Mouse (Mus musculus) forebrain, embryonic 12.5 days (tissue): ENCODE data around the gene Zfp991. TPM values are rescaled to one million over a fixed set of nuclear protein-coding genes. Genes with fewer than 3 reads are reported as not detected.
"Not testable (repeated sequence)": the region's sequence is repeated elsewhere in the genome, so short reads cannot be mapped to it uniquely, and the experiment has no call there.

Experiments
- ATAC-seq: fragments of 200-750 bp; cut with Nextera tagmentation; 2 replicates; pipeline ENCODE4 v1.8.0; 2017; ENCODE audit warnings: moderate TSS enrichment; ENCODE audit not compliant: low FRiP score
- H3K27ac ChIP-seq: fragments of 300-500 bp; sonication (generic); 2 replicates; pipeline ENCODE4 v1.5.1; 2016; ENCODE audit warnings: mild to moderate bottlenecking
- H3K27me3 ChIP-seq: fragments of 300-500 bp; sonication (generic); 2 replicates; pipeline ENCODE4 v1.6.1; 2016; ENCODE audit warnings: mild to moderate bottlenecking
- H3K36me3 ChIP-seq: fragments of 300-500 bp; sonication (generic); replicated peaks from 2 replicates; pipeline ENCODE4 v1.6.1; 2016; ENCODE audit warnings: mild to moderate bottlenecking
- H3K4me1 ChIP-seq: fragments of 300-500 bp; sonication (generic); 2 replicates; pipeline ENCODE4 v1.6.1; 2016
- H3K4me2 ChIP-seq: fragments of 300-500 bp; sonication (generic); 2 replicates; pipeline ENCODE4 v1.6.1; 2016; ENCODE audit warnings: mild to moderate bottlenecking, moderate library complexity
- H3K4me3 ChIP-seq: fragments of 300-500 bp; sonication (generic); replicated peaks from 2 replicates; pipeline ENCODE4 v1.5.1; 2016; ENCODE audit warnings: mild to moderate bottlenecking
- H3K9ac ChIP-seq: fragments of 300-500 bp; sonication (generic); 2 replicates; pipeline ENCODE4 v1.6.1; 2016; ENCODE audit warnings: mild to moderate bottlenecking
- H3K9me3 ChIP-seq: fragments of 300-500 bp; sonication (generic); 2 replicates; pipeline ENCODE4 v1.6.1; 2016
- WGBS: fragments of 180-500 bp; shearing (Covaris S2); methylation state at CpG from one replicate; pipeline ENCODE4 v1.1.7; 2016; 5-methylcytosine and 5-hydroxymethylcytosine counted together
- polyA plus RNA-seq: library from polyadenylated mRNA; unstranded; fragments of >200 nt; fragmentation: Nextera tagmentation; extraction: Ambion mirVana; gene quantifications from 2 replicates; pipeline ENCODE4 v1.2.1, GENCODE M21; 2016

Gene Zfp991
- polyA plus RNA-seq, 1 experiment from 2014 or later: 4.3 TPM

DNA sequence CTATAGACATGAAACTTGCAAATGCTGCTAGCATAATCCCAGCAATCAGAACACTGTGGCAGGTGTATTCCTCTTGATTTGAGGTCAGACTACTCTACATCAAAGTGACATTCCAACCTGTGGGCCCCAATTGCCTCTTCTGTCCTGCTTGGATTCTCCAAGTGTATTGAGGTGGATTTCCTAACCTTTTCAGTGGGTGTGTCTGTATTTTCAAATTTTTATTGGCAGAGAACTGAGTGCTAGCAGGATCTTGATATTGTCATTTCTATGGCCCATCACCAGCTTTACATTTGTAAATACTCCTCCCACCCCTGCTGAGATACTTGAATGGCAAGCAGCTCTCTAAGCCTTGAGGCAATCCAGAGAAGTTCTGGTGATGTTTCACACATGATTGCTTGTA lies 3.7 kb upstream of the Zfp991 start:
- ATAC-seq, H3K4me3 ChIP-seq, H3K27ac ChIP-seq, H3K36me3 ChIP-seq, H3K27me3 ChIP-seq, H3K4me2 ChIP-seq, H3K4me1 ChIP-seq, H3K9ac ChIP-seq: not testable (repeated sequence)
- H3K9me3 ChIP-seq: peaks cover 32% of the 10 kb centered on the region

GRCm38 (mm10) chr4:147133596-147133995 lies 1.8 kb downstream of the Zfp991 start:
- 51% methylated on average over 2 of the region's 2 CpGs for WGBS
- H3K36me3 ChIP-seq, ATAC-seq, H3K9ac ChIP-seq, H3K27me3 ChIP-seq, H3K4me1 ChIP-seq, H3K27ac ChIP-seq, H3K4me3 ChIP-seq, H3K9me3 ChIP-seq, H3K4me2 ChIP-seq: not testable (repeated sequence)

GRCm38 (mm10) chr4:147141757-147142156 lies 9.9 kb downstream of the Zfp991 start:
- WGBS: 77% methylated on average over 4 of the region's 4 CpGs
- not testable (repeated sequence) for H3K36me3 ChIP-seq, H3K9ac ChIP-seq, H3K27me3 ChIP-seq, H3K4me1 ChIP-seq, H3K4me3 ChIP-seq, H3K4me2 ChIP-seq, H3K9me3 ChIP-seq, H3K27ac ChIP-seq, ATAC-seq

- not testable (repeated sequence) for H3K4me1 ChIP-seq, H3K9ac ChIP-seq, H3K4me3 ChIP-seq, H3K27me3 ChIP-seq, H3K27ac ChIP-seq, H3K9me3 ChIP-seq, H3K4me2 ChIP-seq, H3K36me3 ChIP-seq, ATAC-seq
- 94% methylated on average over 2 of the region's 2 CpGs for WGBS
Observed at GRCm38 (mm10) chr4:147165282-147165681, 33.4 kb downstream of the Zfp991 start.

GRCm38 (mm10) chr4:147170547-147170946 lies 38.7 kb downstream of the Zfp991 start:
- H3K4me2 ChIP-seq, H3K36me3 ChIP-seq, H3K27ac ChIP-seq, ATAC-seq, H3K4me3 ChIP-seq, H3K27me3 ChIP-seq, H3K9me3 ChIP-seq, H3K4me1 ChIP-seq, H3K9ac ChIP-seq: not testable (repeated sequence)
- 92% methylated on average over 2 of the region's 2 CpGs for WGBS

- 80% methylated on average over 1 of the region's 4 CpGs for WGBS
- H3K9ac ChIP-seq, H3K36me3 ChIP-seq, H3K27me3 ChIP-seq, ATAC-seq, H3K4me3 ChIP-seq, H3K27ac ChIP-seq, H3K4me1 ChIP-seq, H3K9me3 ChIP-seq, H3K4me2 ChIP-seq: not testable (repeated sequence)
Observed at GRCm38 (mm10) chr4:147171557-147171956, 39.7 kb downstream of the Zfp991 start.

DNA sequence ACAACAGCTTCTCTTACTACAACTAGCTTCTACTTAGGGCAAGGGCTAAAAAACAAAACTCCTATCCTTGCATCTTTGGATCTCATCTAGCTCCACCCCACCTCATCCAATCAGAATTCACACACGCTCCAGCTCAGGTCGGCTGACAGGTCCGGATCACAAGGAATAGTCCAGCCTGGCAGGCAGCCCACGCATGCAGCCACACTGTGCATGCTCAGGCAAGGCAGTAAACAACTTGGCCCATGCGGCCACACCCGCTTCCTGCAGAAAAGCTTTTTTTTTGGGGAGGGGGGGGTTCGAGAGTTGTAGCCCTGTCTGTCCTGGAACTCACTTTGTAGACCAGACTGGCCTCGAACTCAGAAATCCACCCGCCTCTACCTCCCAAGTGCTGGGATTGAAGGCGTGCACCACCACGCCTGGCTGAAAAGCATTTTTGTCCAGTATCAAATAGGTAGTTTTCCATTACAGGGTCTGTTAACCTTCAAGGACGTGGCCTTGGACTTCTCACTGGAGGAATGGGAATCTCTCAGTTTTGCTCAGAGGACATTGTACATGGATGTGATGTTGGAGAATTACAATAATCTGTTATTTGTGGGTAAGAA lies 44.5 kb downstream of the Zfp991 start:
- H3K9ac ChIP-seq: not testable (repeated sequence)
- WGBS: 90% methylated on average over 11 of the region's 12 CpGs

GRCm38 (mm10) chr4:147181141-147181685 lies 49.4 kb downstream of the Zfp991 start:
- peak; percentile 40; the same call in 1 of the 2 replicates for ATAC-seq
- H3K27ac ChIP-seq, H3K9me3 ChIP-seq, H3K4me1 ChIP-seq, H3K4me3 ChIP-seq, H3K36me3 ChIP-seq, H3K4me2 ChIP-seq, H3K9ac ChIP-seq, H3K27me3 ChIP-seq: not testable (repeated sequence)
- WGBS: 92% methylated on average over 8 of the region's 8 CpGs

More for the DNA sequence above, 44.5 kb downstream of the Zfp991 start:
- not testable (repeated sequence) for H3K36me3 ChIP-seq, H3K4me1 ChIP-seq, H3K9me3 ChIP-seq, H3K27me3 ChIP-seq, H3K4me3 ChIP-seq, ATAC-seq, H3K4me2 ChIP-seq, H3K27ac ChIP-seq

- H3K4me1 ChIP-seq, H3K9ac ChIP-seq, H3K27ac ChIP-seq, H3K9me3 ChIP-seq, H3K4me3 ChIP-seq, H3K4me2 ChIP-seq, H3K27me3 ChIP-seq, H3K36me3 ChIP-seq: not testable (repeated sequence)
- peak; percentile 58 for ATAC-seq
- WGBS: no CpG with 5 or more reads among the region's 13 CpGs
Observed at GRCm38 (mm10) chr4:147181969-147182705, 50.3 kb downstream of the Zfp991 start.

DNA sequence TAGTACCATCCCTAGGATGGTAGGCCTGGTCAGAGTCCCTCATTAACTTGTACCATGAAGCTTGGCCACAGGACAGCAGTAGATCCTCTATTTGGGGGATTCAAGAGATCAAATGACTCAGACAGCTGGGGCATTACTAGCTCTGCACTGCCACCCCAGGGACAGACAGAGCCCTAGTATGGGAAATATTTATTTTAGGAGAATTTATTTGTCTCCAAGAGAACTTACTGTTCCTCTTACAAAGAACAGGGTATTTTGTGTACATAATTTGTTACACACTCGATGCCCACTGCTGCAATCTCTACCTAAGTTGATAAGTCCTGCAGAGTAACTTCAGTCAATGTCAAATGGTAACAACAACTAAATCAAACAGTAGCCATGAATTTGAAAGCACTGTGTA lies 55.0 kb downstream of the Zfp991 start:
- not testable (repeated sequence) for H3K27ac ChIP-seq, H3K4me2 ChIP-seq, H3K36me3 ChIP-seq, H3K9me3 ChIP-seq, H3K9ac ChIP-seq, H3K4me1 ChIP-seq, H3K27me3 ChIP-seq, H3K4me3 ChIP-seq
- 89% methylated on average over 1 of the region's 1 CpGs for WGBS
- peak; percentile 67 for ATAC-seq

DNA sequence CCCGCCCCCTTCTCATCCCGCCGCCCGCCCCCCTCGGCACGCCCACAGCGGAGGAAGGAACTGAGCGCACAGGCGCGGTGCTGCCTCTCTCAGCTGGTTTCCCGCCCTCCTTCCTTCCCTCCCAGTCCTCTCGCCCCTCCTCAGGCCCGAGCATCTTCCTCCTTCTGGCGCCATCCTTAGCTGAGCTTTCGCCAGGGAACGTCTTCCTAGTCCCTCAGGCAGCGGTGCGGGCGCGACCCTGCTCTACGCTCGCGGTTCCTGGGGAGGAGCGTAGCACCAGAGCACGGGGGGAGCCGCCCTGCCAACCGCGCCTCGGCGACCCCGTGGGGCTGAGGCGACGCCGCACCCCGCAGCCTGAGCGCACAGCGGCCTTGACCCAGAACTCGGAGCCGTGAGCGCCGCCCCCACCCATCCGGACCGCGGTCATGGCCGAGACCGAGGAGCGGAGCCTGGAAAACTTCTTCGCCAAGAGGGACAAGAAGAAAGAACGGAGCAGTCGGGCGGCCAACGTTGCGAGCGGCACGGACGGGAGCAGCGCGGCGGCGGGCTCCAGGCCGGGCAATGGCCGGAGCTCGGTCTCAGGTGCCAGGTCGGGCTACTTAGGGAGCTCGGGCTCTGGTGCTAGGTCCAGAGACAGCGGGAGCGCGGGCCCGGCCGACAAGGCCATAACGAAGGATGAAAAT lies 55.6 kb downstream of the Zfp991 start:
- not testable (repeated sequence) for H3K36me3 ChIP-seq, H3K4me1 ChIP-seq, H3K4me3 ChIP-seq, H3K9ac ChIP-seq, H3K27ac ChIP-seq, H3K9me3 ChIP-seq, H3K27me3 ChIP-seq, H3K4me2 ChIP-seq
- ATAC-seq: peak; percentile 64
- WGBS: 69% methylated on average over 71 of the region's 71 CpGs

DNA sequence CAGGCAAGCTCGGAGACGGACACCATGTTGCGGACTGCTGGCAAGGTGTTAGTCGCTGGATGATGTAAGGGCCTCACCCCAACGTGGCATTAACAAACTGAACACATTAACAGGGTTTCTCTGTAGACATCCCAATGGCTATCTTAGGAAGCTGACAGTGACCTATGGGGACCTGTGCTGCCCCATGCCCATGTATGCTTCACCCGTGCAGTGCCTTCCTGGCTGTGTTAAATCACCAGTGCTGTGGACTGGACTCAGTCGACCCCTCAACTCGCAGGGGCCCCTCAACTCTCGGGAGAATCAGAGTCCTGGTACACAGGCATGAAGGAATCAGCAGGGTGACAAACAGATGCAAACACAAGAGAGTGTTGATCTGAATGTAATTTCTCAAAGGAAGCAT lies 63.3 kb downstream of the Zfp991 start:
- not testable (repeated sequence) for H3K4me1 ChIP-seq, H3K9ac ChIP-seq, H3K4me2 ChIP-seq, H3K27me3 ChIP-seq, ATAC-seq, H3K4me3 ChIP-seq, H3K9me3 ChIP-seq, H3K36me3 ChIP-seq, H3K27ac ChIP-seq
- WGBS: 86% methylated on average over 7 of the region's 9 CpGs
